Mouse (Mus musculus): Measurements from ENCODE around the gene Slc9a8. TPM values are rescaled to one million over a fixed set of nuclear protein-coding genes. Genes with fewer than 3 reads are reported as not detected.

The Slc9a8 gene
- total RNA-seq, 2 experiments from 2014 or later = 23.4 to 27.7 TPM

- DNase-seq = no peak
Observed at GRCm38 (mm10) chr2:167414461-167414860, 7.1 kb upstream of the Slc9a8 start.

GRCm38 (mm10) chr2:167415970-167416563, 5.4 kb upstream of the Slc9a8 start:
- DNase-seq = no peak

GRCm38 (mm10) chr2:167417048-167417447, 4.5 kb upstream of the Slc9a8 start:
- no peak for DNase-seq

GRCm38 (mm10) chr2:167417694-167418093, 3.8 kb upstream of the Slc9a8 start:
- DNase-seq = peak; percentile 42

GRCm38 (mm10) chr2:167419204-167419603, 2.3 kb upstream of the Slc9a8 start:
- peak; percentile 49 for DNase-seq

- DNase-seq = no peak
Observed at GRCm38 (mm10) chr2:167420811-167421241, 686 bp upstream of the Slc9a8 start.

GRCm38 (mm10) chr2:167422150-167422470, 598 bp downstream of the Slc9a8 start:
- DNase-seq = no peak

- no peak for DNase-seq
Observed at GRCm38 (mm10) chr2:167423031-167423611, 1.6 kb downstream of the Slc9a8 start.

- DNase-seq = no peak
Observed at GRCm38 (mm10) chr2:167424040-167424439, 2.5 kb downstream of the Slc9a8 start.

- DNase-seq = no peak
Observed at GRCm38 (mm10) chr2:167424516-167424915, 3.0 kb downstream of the Slc9a8 start.

GRCm38 (mm10) chr2:167425407-167425806, 3.9 kb downstream of the Slc9a8 start:
- no peak for DNase-seq

- DNase-seq = no peak
Observed at GRCm38 (mm10) chr2:167429596-167429995, 8.1 kb downstream of the Slc9a8 start.

- DNase-seq = no peak
Observed at GRCm38 (mm10) chr2:167430737-167431417, 9.4 kb downstream of the Slc9a8 start.

- DNase-seq = no peak
Observed at GRCm38 (mm10) chr2:167431418-167431776, 9.9 kb downstream of the Slc9a8 start.

GRCm38 (mm10) chr2:167434570-167434969, 13.1 kb downstream of the Slc9a8 start:
- no peak for DNase-seq

GRCm38 (mm10) chr2:167435631-167436030, 14.1 kb downstream of the Slc9a8 start:
- DNase-seq = no peak

GRCm38 (mm10) chr2:167436371-167436770, 14.9 kb downstream of the Slc9a8 start:
- DNase-seq = no peak

- DNase-seq = no peak
Observed at GRCm38 (mm10) chr2:167439422-167439821, 17.9 kb downstream of the Slc9a8 start.

GRCm38 (mm10) chr2:167443411-167444193, 22.1 kb downstream of the Slc9a8 start:
- DNase-seq = no peak

GRCm38 (mm10) chr2:167445911-167446780, 24.6 kb downstream of the Slc9a8 start:
- no peak for DNase-seq

- DNase-seq = no peak
Observed at GRCm38 (mm10) chr2:167447207-167447606, 25.7 kb downstream of the Slc9a8 start.

GRCm38 (mm10) chr2:167447629-167448028, 26.1 kb downstream of the Slc9a8 start:
- no peak for DNase-seq
